Mouse (Mus musculus) heart, postnatal 0 days (tissue): ENCODE data around the gene E130218I03Rik.

Experiments used
- CTCF ChIP-seq: IDR thresholded peaks from 2 replicates; pipeline ENCODE4 v1.5.1; 2016; ENCODE audit warnings: antibody characterized with exemption, control low read depth, low read depth
- EP300 ChIP-seq: IDR thresholded peaks from 2 replicates; pipeline ENCODE4 v1.6.1; 2016; ENCODE audit warnings: antibody characterized with exemption, low read depth

DNA sequence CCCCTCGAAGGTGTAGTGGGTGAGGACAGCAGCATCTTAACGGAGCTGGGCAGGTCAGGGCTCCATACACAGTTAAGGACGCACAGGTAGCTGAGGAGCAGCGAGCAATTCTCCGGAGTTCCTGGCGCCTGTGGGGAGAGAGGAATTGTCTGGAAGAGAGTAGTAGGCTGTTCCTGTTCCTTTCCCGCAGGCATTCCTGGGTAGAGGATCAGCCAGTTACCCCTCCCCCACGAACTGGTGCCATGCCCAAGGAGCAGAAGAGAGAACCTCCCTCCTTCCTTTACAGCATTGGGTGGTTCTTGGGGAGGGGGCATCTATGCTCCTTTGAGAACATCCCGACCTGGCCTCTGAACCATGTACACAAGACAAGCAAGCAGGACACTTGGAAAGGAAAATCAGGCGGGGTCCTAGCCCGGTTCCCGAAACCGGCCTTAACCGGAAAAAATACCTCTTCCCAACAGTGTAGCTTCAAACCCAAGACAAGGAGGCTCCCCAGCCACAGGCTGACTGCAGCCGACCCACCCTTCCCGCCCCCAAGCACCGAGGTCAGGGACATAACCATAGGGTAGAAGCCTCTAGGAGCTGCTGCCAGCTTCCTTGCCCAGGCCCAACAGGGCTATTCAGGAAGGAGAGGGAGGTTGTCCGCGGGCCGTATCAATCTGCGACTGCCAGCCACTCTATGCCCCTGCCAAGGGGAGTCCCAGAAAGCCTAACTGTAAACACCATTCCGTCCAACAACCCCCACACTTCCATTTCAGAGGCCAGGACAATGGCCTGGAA is 8.9 kb downstream of the E130218I03Rik start:
- no peak for TF ChIP-seq EP300
- no peak for TF ChIP-seq CTCF
